Mouse (Mus musculus): ENCODE measurements around the gene Son.

DNA sequence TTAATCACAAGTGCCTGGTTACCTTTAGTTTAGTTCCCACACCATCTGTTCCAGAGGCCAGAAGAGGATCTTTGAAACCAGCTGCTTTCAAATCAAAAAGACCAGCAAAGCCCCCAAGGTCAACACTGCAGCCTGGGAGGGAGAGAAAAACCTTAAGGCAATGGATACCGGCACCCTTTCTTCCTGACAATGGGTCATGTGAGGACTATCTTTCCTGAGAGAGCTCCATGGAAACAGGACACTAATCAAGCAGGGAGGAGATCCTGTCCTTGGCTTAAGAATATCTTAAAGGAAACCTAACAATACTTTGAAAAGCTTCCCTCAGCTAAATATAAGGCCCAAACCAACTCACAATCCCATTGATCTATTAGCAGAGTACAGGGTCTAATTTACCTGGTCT, 16.7 kb upstream of the Son start:
- TF ChIP-seq CTCF (IDR thresholded peaks at IDR 0.05; ENCODE audit: extremely low read depth, insufficient read length, insufficient replicate concordance, low read depth, low read length) (no peak), POLR2A (IDR thresholded peaks at IDR 0.05; ENCODE audit: low read depth, low read length) (no peak)
